Mouse (Mus musculus): Measurements from ENCODE around the gene Gm28043. TPM values are rescaled to one million over a fixed set of nuclear protein-coding genes. Genes with fewer than 3 reads are reported as not detected.

The Gm28043 gene
- polyA plus RNA-seq, 1 experiment, result 1.2 TPM

DNA sequence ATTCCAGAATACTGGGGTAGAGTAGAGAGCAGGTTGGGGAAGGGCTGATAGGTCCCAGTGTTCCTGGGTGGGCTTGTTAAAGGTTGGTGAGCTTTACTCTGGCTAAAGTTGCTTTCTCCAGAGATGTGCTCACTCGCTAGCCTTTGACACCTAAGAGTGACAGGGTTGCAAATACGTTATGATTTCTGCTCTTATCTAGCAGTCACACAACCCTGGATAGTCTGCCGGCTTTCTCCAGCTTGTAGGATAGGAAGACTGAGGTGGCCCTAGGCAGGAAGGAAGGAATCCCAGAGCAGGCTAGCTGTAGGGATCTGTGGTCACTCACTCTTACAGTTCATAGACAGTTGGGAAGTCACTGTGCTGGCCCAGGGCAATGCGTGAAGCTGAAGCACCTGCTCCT lies 69.6 kb downstream of the Gm28043 start:
- no peaks in the 10 kb centered on the region for H3K4me1 ChIP-seq (ENCODE audit: control insufficient read depth, insufficient read depth, low read length)
- no peak for DNase-seq
- TF ChIP-seq CTCF (IDR thresholded peaks at IDR 0.05; ENCODE audit: insufficient read depth, low read length) (no peak), POLR2A (IDR thresholded peaks at IDR 0.05; ENCODE audit: borderline replicate concordance, extremely low read depth, low read depth, low read length) (no peak)
- WGBS, result 88% methylated on average over 4 of the region's 4 CpGs
- H3K4me3 ChIP-seq (replicated peaks; ENCODE audit: extremely low read depth, low read depth, low read length), result no peak overlapping the region

DNA sequence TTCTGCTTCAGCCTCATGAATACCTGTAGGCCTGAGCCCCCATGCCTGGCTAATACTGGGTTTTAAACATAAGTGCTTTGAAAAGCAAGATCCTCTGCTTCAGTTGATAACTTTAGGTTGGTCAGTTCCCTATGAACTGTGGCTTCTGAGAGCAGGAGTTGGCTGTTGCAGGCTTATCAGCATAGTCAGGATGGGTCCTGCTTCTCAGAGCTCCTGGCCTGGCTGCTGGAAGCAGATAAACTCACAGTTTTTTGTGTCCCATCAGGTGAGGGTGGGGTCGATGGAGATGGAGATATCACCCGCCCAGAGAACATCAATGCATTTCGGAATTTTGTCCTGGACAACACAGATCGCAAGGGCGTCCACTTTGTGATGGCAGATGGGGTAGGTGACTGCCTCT lies 72.1 kb downstream of the Gm28043 start:
- 92% methylated on average over 5 of the region's 5 CpGs for WGBS
- TF ChIP-seq CTCF (IDR thresholded peaks at IDR 0.05; ENCODE audit: insufficient read depth, low read length), result no peak
- no peak for TF ChIP-seq POLR2A (IDR thresholded peaks at IDR 0.05; ENCODE audit: borderline replicate concordance, extremely low read depth, low read depth, low read length)
- no peak overlapping the region for H3K4me3 ChIP-seq (replicated peaks; ENCODE audit: extremely low read depth, low read depth, low read length)
- DNase-seq, result no peak
- H3K4me1 ChIP-seq (ENCODE audit: control insufficient read depth, insufficient read depth, low read length), result no peaks in the 10 kb centered on the region

DNA sequence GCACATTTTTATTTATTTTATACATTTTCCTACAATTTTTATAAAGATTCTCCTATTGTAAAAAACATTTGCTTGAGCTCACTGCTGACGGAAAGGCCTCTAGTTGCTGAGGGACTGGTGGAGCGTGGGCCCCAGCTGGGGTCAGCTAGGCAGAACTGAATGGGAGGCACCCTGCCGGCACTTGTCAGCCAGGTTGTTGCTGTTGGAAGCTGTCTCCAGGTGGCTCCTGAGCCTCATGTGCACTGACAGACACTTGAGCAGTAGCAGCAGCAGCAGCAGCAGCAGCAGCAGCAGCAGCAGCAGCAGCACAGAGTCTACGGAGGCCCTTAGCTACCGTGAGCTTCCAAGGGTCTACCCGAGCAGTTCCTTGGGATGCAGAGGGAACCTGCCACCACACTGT lies 72.7 kb downstream of the Gm28043 start:
- no peak for DNase-seq
- TF ChIP-seq POLR2A (IDR thresholded peaks at IDR 0.05; ENCODE audit: borderline replicate concordance, extremely low read depth, low read depth, low read length) (no peak), CTCF (IDR thresholded peaks at IDR 0.05; ENCODE audit: insufficient read depth, low read length) (no peak)
- H3K4me1 ChIP-seq (ENCODE audit: control insufficient read depth, insufficient read depth, low read length), result no peaks in the 10 kb centered on the region
- 87% methylated on average over 6 of the region's 6 CpGs for WGBS
- no peak overlapping the region for H3K4me3 ChIP-seq (replicated peaks; ENCODE audit: extremely low read depth, low read depth, low read length)

DNA sequence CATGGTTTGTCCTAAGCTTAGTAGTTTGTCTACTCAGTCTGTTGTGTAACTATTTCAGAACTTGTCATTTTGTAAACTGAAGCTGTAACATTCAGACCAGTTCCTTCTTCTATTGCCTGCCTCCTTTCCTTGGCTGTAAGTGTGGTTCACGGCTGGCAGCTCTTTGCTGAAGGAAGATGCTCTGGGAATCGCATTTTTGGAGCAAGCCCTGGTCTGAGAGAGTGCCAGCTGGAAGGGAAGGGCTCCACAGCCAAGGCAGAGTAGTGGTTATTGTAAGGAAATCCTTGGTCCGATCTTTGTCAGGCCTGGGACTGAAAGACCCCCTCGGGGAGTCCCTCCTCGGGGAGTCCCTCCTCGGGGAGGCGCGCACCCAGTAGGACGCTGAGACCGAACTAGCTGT lies 73.9 kb downstream of the Gm28043 start:
- TF ChIP-seq CTCF (IDR thresholded peaks at IDR 0.05; ENCODE audit: insufficient read depth, low read length), result no peak
- TF ChIP-seq POLR2A (IDR thresholded peaks at IDR 0.05; ENCODE audit: borderline replicate concordance, extremely low read depth, low read depth, low read length), result no peak
- no peaks in the 10 kb centered on the region for H3K4me1 ChIP-seq (ENCODE audit: control insufficient read depth, insufficient read depth, low read length)
- WGBS, result 94% methylated on average over 10 of the region's 10 CpGs

DNA sequence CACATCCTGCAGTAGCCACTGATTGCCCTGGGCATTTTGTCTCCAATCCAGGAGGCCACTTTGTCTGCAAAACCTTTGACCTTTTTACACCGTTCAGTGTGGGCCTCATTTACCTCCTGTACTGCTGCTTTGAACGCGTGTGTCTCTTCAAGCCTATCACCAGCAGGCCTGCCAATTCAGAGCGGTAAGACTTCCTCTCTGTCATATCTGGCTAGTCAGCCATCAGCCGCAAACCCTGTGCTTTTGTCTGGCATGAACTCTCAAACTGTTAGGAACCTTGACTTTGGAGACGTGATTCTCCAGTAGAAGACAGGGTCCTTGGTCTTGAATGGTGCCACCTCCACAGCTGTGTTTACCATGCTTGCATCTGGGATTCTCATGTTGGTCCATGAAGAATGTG lies 75.6 kb downstream of the Gm28043 start:
- H3K4me3 ChIP-seq (replicated peaks; ENCODE audit: extremely low read depth, low read depth, low read length), result no peak overlapping the region
- 81% methylated on average over 6 of the region's 6 CpGs for WGBS

More for the DNA sequence above, 73.9 kb downstream of the Gm28043 start:
- no peak overlapping the region for H3K4me3 ChIP-seq (replicated peaks; ENCODE audit: extremely low read depth, low read depth, low read length)
- DNase-seq, result no peak

DNA sequence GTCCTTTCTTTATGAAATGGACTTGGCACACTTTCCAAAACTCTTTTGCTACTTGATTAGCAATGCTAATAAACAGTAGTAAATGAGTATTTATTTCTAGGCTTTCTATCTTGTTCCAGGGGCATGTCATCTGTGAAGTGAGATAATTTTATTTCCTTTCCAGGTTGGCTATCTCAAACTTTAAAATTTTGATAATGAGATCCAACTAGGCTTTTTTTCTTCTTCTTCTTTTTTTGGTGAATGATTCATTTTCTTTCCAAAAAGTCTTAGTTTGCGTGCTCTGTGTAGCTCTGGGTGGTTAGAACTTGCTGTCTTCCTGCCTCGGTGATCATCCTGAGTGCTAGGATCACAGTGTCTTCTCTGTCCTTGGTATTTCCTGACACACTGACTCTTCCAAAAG lies 78.2 kb downstream of the Gm28043 start:
- no peak for TF ChIP-seq POLR2A (IDR thresholded peaks at IDR 0.05; ENCODE audit: borderline replicate concordance, extremely low read depth, low read depth, low read length)
- TF ChIP-seq CTCF (IDR thresholded peaks at IDR 0.05; ENCODE audit: insufficient read depth, low read length), result no peak
- no peak for DNase-seq
- WGBS, result 72% methylated on average over 2 of the region's 2 CpGs
- H3K4me3 ChIP-seq (replicated peaks; ENCODE audit: extremely low read depth, low read depth, low read length), result no peak overlapping the region
- no peaks in the 10 kb centered on the region for H3K4me1 ChIP-seq (ENCODE audit: control insufficient read depth, insufficient read depth, low read length)

More for the DNA sequence above, 75.6 kb downstream of the Gm28043 start:
- DNase-seq, result no peak
- no peaks in the 10 kb centered on the region for H3K4me1 ChIP-seq (ENCODE audit: control insufficient read depth, insufficient read depth, low read length)
- no peak for TF ChIP-seq POLR2A (IDR thresholded peaks at IDR 0.05; ENCODE audit: borderline replicate concordance, extremely low read depth, low read depth, low read length)
- no peak for TF ChIP-seq CTCF (IDR thresholded peaks at IDR 0.05; ENCODE audit: insufficient read depth, low read length)

DNA sequence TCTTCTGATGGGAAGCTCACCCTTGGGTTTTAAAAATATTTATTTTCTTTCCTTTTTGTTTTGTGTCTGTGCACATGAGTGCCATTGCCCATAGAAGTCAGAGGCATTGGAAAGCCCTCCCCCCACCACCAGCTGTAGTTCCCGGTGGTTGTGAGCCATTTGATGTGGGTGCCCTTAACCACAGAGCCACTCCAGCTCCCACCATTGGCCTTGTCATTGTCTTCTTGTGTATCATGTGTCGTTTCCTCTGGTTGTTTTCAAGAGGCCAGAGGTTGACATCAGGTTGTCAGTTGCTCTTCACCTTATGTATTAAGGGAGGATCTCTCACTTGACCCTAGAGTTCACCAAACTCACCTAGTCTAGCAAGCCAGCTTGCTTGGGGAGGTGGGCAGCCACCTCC lies 78.9 kb downstream of the Gm28043 start:
- 54% methylated on average over 2 of the region's 2 CpGs for WGBS
- DNase-seq, result no peak

DNA sequence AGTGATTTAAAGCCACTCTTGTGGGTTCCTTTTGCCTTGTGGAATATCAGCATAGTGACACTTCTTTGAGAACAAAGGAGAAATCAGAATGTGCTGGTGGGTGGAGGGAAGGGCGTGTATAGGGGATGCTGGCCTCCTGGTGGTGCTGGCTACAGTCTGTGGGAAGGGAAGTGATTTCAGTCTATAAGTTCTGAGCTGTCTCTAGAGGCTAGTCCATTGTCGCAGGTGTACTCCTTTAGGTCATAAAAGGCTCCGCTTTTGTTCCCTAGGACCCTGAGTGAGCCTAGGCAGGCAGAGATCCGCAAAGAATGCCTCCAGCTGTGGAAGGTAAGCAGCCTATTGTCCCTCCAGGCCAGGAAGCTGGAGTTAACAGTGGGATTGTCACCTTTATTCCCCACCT lies 79.8 kb downstream of the Gm28043 start:
- Histone ChIP-seq H3K4me3 (replicated peaks; ENCODE audit: extremely low read depth, low read depth, low read length) (no peak overlapping the region), H3K4me1 (ENCODE audit: control insufficient read depth, insufficient read depth, low read length) (no peaks in the 10 kb centered on the region)
- TF ChIP-seq CTCF (IDR thresholded peaks at IDR 0.05; ENCODE audit: insufficient read depth, low read length), result no peak
- no peak for TF ChIP-seq POLR2A (IDR thresholded peaks at IDR 0.05; ENCODE audit: borderline replicate concordance, extremely low read depth, low read depth, low read length)
- no peak for DNase-seq
- 92% methylated on average over 4 of the region's 4 CpGs for WGBS

More for the DNA sequence above, 78.9 kb downstream of the Gm28043 start:
- H3K4me3 ChIP-seq (replicated peaks; ENCODE audit: extremely low read depth, low read depth, low read length), result no peak overlapping the region
- no peaks in the 10 kb centered on the region for H3K4me1 ChIP-seq (ENCODE audit: control insufficient read depth, insufficient read depth, low read length)
- no peak for TF ChIP-seq CTCF (IDR thresholded peaks at IDR 0.05; ENCODE audit: insufficient read depth, low read length)
- no peak for TF ChIP-seq POLR2A (IDR thresholded peaks at IDR 0.05; ENCODE audit: borderline replicate concordance, extremely low read depth, low read depth, low read length)

DNA sequence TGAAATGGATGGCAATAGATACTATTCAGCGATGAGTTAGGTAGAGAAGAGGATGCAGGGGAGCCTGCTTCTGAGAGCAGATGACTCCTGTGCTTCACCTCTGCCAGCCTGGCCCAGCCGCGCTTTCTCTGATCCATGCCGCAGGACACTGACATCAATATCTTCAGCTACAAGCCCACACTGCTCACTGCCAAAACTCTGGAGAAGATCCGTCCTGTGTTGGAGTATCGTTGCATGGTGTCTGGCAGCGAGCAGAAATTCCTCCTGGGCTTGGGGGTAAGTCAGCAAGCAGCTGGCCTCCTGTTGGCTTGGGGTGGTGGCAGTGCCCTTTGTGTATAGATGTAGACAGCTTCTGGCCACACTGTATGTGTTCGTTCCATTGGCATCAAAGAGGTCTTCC lies 82.3 kb downstream of the Gm28043 start:
- WGBS, result 89% methylated on average over 8 of the region's 8 CpGs
- no peak for DNase-seq
- no peaks in the 10 kb centered on the region for H3K4me1 ChIP-seq (ENCODE audit: control insufficient read depth, insufficient read depth, low read length)
- TF ChIP-seq POLR2A (IDR thresholded peaks at IDR 0.05; ENCODE audit: borderline replicate concordance, extremely low read depth, low read depth, low read length), result no peak
- TF ChIP-seq CTCF (IDR thresholded peaks at IDR 0.05; ENCODE audit: insufficient read depth, low read length), result no peak
- no peak overlapping the region for H3K4me3 ChIP-seq (replicated peaks; ENCODE audit: extremely low read depth, low read depth, low read length)

DNA sequence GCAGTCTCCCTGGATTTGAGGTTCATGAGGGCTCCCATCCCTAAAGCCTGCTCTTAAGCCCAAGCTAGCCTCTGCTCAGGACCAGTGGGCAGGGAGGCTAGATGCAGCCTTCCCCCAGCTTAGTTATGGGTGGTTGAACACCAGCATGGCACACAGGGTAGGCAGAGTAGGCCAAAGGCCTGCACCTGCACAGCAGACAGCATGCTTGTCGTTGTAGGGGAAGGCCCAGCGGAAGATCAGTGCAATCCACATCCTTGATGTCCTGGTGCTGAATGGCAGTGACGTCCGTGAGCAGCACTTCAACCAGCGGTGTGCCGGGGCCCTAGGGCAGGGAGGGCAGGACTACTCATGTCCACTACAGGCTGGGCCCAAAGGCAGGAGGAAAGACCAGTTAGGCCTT lies 83.7 kb downstream of the Gm28043 start:
- no peak for DNase-seq
- 83% methylated on average over 6 of the region's 6 CpGs for WGBS
- no peak for TF ChIP-seq POLR2A (IDR thresholded peaks at IDR 0.05; ENCODE audit: borderline replicate concordance, extremely low read depth, low read depth, low read length)
- no peak for TF ChIP-seq CTCF (IDR thresholded peaks at IDR 0.05; ENCODE audit: insufficient read depth, low read length)
- Histone ChIP-seq H3K4me3 (replicated peaks; ENCODE audit: extremely low read depth, low read depth, low read length) (no peak overlapping the region), H3K4me1 (ENCODE audit: control insufficient read depth, insufficient read depth, low read length) (no peaks in the 10 kb centered on the region)

Data from lung, adult 2 months (tissue).